Mouse (Mus musculus): ENCODE measurements around the gene Ltb4r1. TPM values are rescaled to one million over a fixed set of nuclear protein-coding genes. Genes with fewer than 3 reads are reported as not detected.
A peak's percentile ranks its signal among the peaks of the same experiment; 100 is the strongest.

Gene Ltb4r1
- total and polyA plus RNA-seq, 3 experiments: 0.21 to 0.33 TPM; not detected in 1

- in situ Hi-C loops (cut with MboI; ENCODE audit: low pct_ligation_motif_present, low pct_unique_long_range_greater_than_20kb, low sequenced_read_pairs): no loop called here
- Histone ChIP-seq H3K4me1 (ENCODE audit: control insufficient read depth in 1 of 2, insufficient read depth in 2 of 2) (peaks cover 4 to 29% of the 10 kb centered on the region in 2 experiments), H3K27ac (ENCODE audit: insufficient read depth, low read depth) (no peak overlapping the region), H3K36me3 (replicated peaks in 1 of 2; ENCODE audit: control insufficient read depth in 1 of 2, insufficient read depth in 1 of 2, low read length in 1 of 2) (peaks cover 32 to 61% of the 10 kb centered on the region in 2 experiments), H3K9ac (ENCODE audit: insufficient read depth, low read depth) (no peak overlapping the region), H3K4me2 (ENCODE audit: insufficient read depth, low read depth, poor library complexity, severe bottlenecking) (no peak overlapping the region), H3K27me3 (replicated peaks) (no peaks in the 10 kb centered on the region), H3K4me3 (replicated peaks in 1 of 3; ENCODE audit: low read depth in 2 of 3, low read length in 2 of 3, poor library complexity in 1 of 3) (peak overlapping the region in 1 of 3 experiments; percentile 3), H3K9me3 (replicated peaks; ENCODE audit: low read length) (peaks cover 13% of the 10 kb centered on the region), H3K79me2 (replicated peaks; ENCODE audit: control insufficient read depth, extremely low read depth, insufficient read depth, poor library complexity, severe bottlenecking) (peaks cover 24% of the 10 kb centered on the region)
- dilution Hi-C loops (cut with MboI; ENCODE audit: extremely low pct_ligation_motif_present, extremely low pct_unique_long_range_greater_than_20kb, low sequenced_read_pairs): no loop called here
- peak; percentile 71 for DNase-seq (ENCODE audit: extremely low read depth)
- TF ChIP-seq CTCF (conservative IDR thresholded peaks at IDR 0.05 in 1 of 2, IDR thresholded peaks at IDR 0.05 in 1 of 2; ENCODE audit: low read depth in 2 of 2, low read length in 2 of 2): peak; percentile 85 to 96
- no peak for TF ChIP-seq ZNF384 (IDR thresholded peaks at IDR 0.05; ENCODE audit: low read depth, low read length)
- TF ChIP-seq SMC3 (IDR thresholded peaks at IDR 0.05; ENCODE audit: low read depth, low read length): peak; percentile 86
- TF ChIP-seq HCFC1 (IDR thresholded peaks at IDR 0.05; ENCODE audit: low read depth, low read length): no peak
- TF ChIP-seq RAD21 (IDR thresholded peaks at IDR 0.05; ENCODE audit: low read depth, low read length): peak; percentile 79
These were observed 22.1 kb upstream of the Ltb4r1 start for GRCm38 (mm10) chr14:55743711-55744110.

- H3K27me3 ChIP-seq (replicated peaks): no peaks in the 10 kb centered on the region
- TF ChIP-seq MXI1 (IDR thresholded peaks at IDR 0.05; ENCODE audit: low read depth, low read length) (peak; percentile 91), USF2 (conservative IDR thresholded peaks at IDR 0.05; ENCODE audit: low read depth, low read length) (no peak), NRF1 (IDR thresholded peaks at IDR 0.05; ENCODE audit: low read depth, low read length) (peak; percentile 25; the same call in 1 of the 2 replicates), SIN3A (IDR thresholded peaks at IDR 0.05; ENCODE audit: low read length) (peak; percentile 83), TCF12 (IDR thresholded peaks at IDR 0.05; ENCODE audit: low read depth, low read length) (peak; percentile 56; the same call in 1 of the 2 replicates), POLR2AphosphoS2 (IDR thresholded peaks at IDR 0.05; ENCODE audit: low read depth, low read length) (0 out of 2 replicates have a peak, but pooled peaks have one; percentile 35), CHD1 (IDR thresholded peaks at IDR 0.05; ENCODE audit: low read depth, low read length) (no peak), HCFC1 (IDR thresholded peaks at IDR 0.05; ENCODE audit: low read depth, low read length) (peak; percentile 78), ZKSCAN1 (IDR thresholded peaks at IDR 0.05; ENCODE audit: borderline replicate concordance, low read depth, low read length) (no peak), GABPA (IDR thresholded peaks at IDR 0.05; ENCODE audit: insufficient replicate concordance, low read depth, low read length) (no peak), KAT2A (IDR thresholded peaks at IDR 0.05; ENCODE audit: insufficient replicate concordance, low read length) (0 out of 2 replicates have a peak, but pooled peaks have one; percentile 54), ETS1 (conservative IDR thresholded peaks at IDR 0.05; ENCODE audit: low read depth, low read length) (no peak), MAX (IDR thresholded peaks at IDR 0.05; ENCODE audit: low read length) (peak; percentile 68), POLR2A (IDR thresholded peaks at IDR 0.05; ENCODE audit: low read depth, low read length) (peak; percentile 76), ELF1 (IDR thresholded peaks at IDR 0.05; ENCODE audit: low read depth, low read length) (peak; percentile 82), MAZ (IDR thresholded peaks at IDR 0.05; ENCODE audit: low read depth, low read length) (peak; percentile 41; the same call in 1 of the 2 replicates), BHLHE40 (IDR thresholded peaks at IDR 0.05; ENCODE audit: low read depth, low read length) (peak; percentile 41; the same call in 1 of the 2 replicates), NELFE (IDR thresholded peaks at IDR 0.05; ENCODE audit: low read depth, low read length) (peak; percentile 62; the same call in 1 of the 2 replicates), IRF4 (IDR thresholded peaks at IDR 0.05; ENCODE audit: low read depth, low read length) (peak; percentile 68; the same call in 1 of the 2 replicates)
- H3K4me2 ChIP-seq (ENCODE audit: insufficient read depth, low read depth, poor library complexity, severe bottlenecking): peak within 1 kb of the TSS; percentile 78
- H3K9ac ChIP-seq (ENCODE audit: insufficient read depth, low read depth): peak within 1 kb of the TSS; percentile 83
- peaks cover 24% of the 10 kb centered on the region for H3K79me2 ChIP-seq (replicated peaks; ENCODE audit: control insufficient read depth, extremely low read depth, insufficient read depth, poor library complexity, severe bottlenecking)
- no peak within 1 kb of the TSS; the same call in 1 of the 2 replicates for H3K27ac ChIP-seq (ENCODE audit: insufficient read depth, low read depth)
- peaks cover 4 to 29% of the 10 kb centered on the region in 2 experiments for H3K4me1 ChIP-seq (ENCODE audit: control insufficient read depth in 1 of 2, insufficient read depth in 2 of 2)
- DNase-seq (ENCODE audit: extremely low read depth): peak; percentile 88
- in situ Hi-C loops (cut with MboI; ENCODE audit: low pct_ligation_motif_present, low pct_unique_long_range_greater_than_20kb, low sequenced_read_pairs) (no loop called here), dilution Hi-C loops (cut with MboI; ENCODE audit: extremely low pct_ligation_motif_present, extremely low pct_unique_long_range_greater_than_20kb, low sequenced_read_pairs) (no loop called here)
- peak within 1 kb of the TSS; percentile 84 to 95 (median 91) for H3K4me3 ChIP-seq (replicated peaks in 1 of 3; ENCODE audit: low read depth in 2 of 3, low read length in 2 of 3, poor library complexity in 1 of 3)
- H3K9me3 ChIP-seq (replicated peaks; ENCODE audit: low read length): peaks cover 13% of the 10 kb centered on the region
- H3K36me3 ChIP-seq (replicated peaks in 1 of 2; ENCODE audit: control insufficient read depth in 1 of 2, insufficient read depth in 1 of 2, low read length in 1 of 2): peaks cover 32 to 62% of the 10 kb centered on the region in 2 experiments
These were observed 20.4 kb upstream of the Ltb4r1 start, which contains the start of the genes Dhrs1 and Nop9 for GRCm38 (mm10) chr14:55745180-55745860. TSS of gene Dhrs1 (minus strand) at chr14:55745690. TSS of gene Nop9 (plus strand) at chr14:55745693.

Data from CH12.LX (cell line).